Mouse (Mus musculus): ENCODE measurements around the gene Fndc7. TPM values are rescaled to one million over a fixed set of nuclear protein-coding genes. Genes with fewer than 3 reads are reported as not detected.
"Not testable (repeated sequence)": the region's sequence is repeated elsewhere in the genome, so short reads cannot be mapped to it uniquely, and the experiment has no call there.

Gene Fndc7
- total RNA-seq, 2 experiments from 2014 or later, result 0.08 TPM; not detected in 1

GRCm38 (mm10) chr3:108892914-108893313 lies 3.1 kb upstream of the Fndc7 start:
- intact Hi-C loops (cut with DNase I; ENCODE audit: low total_unique reads), result no loop called here
- no peak for DNase-seq

- no peak for DNase-seq
- intact Hi-C loops (cut with DNase I; ENCODE audit: low total_unique reads), result no loop called here
Observed at GRCm38 (mm10) chr3:108892080-108892479, 2.3 kb upstream of the Fndc7 start.

GRCm38 (mm10) chr3:108887618-108887975 lies 2.2 kb downstream of the Fndc7 start:
- no peak for DNase-seq
- intact Hi-C loops (cut with DNase I; ENCODE audit: low total_unique reads), result no loop called here

- no peak for DNase-seq
- intact Hi-C loops (cut with DNase I; ENCODE audit: low total_unique reads), result no loop called here
Observed at GRCm38 (mm10) chr3:108886934-108887617, 2.7 kb downstream of the Fndc7 start.

- DNase-seq, result no peak
- intact Hi-C loops (cut with DNase I; ENCODE audit: low total_unique reads), result no loop called here
Observed at GRCm38 (mm10) chr3:108885686-108886530, 3.9 kb downstream of the Fndc7 start.

- intact Hi-C loops (cut with DNase I; ENCODE audit: low total_unique reads), result no loop called here
Observed at GRCm38 (mm10) chr3:108884706-108885289, 5.0 kb downstream of the Fndc7 start.

GRCm38 (mm10) chr3:108883067-108883466 lies 6.7 kb downstream of the Fndc7 start:
- no peak for DNase-seq
- intact Hi-C loops (cut with DNase I; ENCODE audit: low total_unique reads), result no loop called here

More at GRCm38 (mm10) chr3:108884706-108885289, 5.0 kb downstream of the Fndc7 start:
- no peak for DNase-seq

- DNase-seq; intact Hi-C loops (cut with DNase I; ENCODE audit: low total_unique reads): not testable (repeated sequence)
Observed at GRCm38 (mm10) chr3:108881873-108882272, 7.9 kb downstream of the Fndc7 start.

- intact Hi-C loops (cut with DNase I; ENCODE audit: low total_unique reads), result no loop called here
- DNase-seq, result no peak
Observed at GRCm38 (mm10) chr3:108880544-108881507, 9.0 kb downstream of the Fndc7 start.

- DNase-seq, result no peak
Observed at GRCm38 (mm10) chr3:108879836-108880435, 9.9 kb downstream of the Fndc7 start.

GRCm38 (mm10) chr3:108879129-108879528 lies 10.7 kb downstream of the Fndc7 start:
- intact Hi-C loops (cut with DNase I; ENCODE audit: low total_unique reads), result no loop called here
- no peak for DNase-seq

More at GRCm38 (mm10) chr3:108879836-108880435, 9.9 kb downstream of the Fndc7 start:
- intact Hi-C loops (cut with DNase I; ENCODE audit: low total_unique reads), result no loop called here

GRCm38 (mm10) chr3:108870631-108871030 lies 19.2 kb downstream of the Fndc7 start:
- intact Hi-C loops (cut with DNase I; ENCODE audit: low total_unique reads), result no loop called here
- DNase-seq, result no peak

GRCm38 (mm10) chr3:108867449-108867848 lies 22.4 kb downstream of the Fndc7 start:
- intact Hi-C loops (cut with DNase I; ENCODE audit: low total_unique reads), result no loop called here
- no peak for DNase-seq

- DNase-seq, result no peak
- intact Hi-C loops (cut with DNase I; ENCODE audit: low total_unique reads), result no loop called here
Observed at GRCm38 (mm10) chr3:108865676-108866075, 24.1 kb downstream of the Fndc7 start.

GRCm38 (mm10) chr3:108865129-108865528 lies 24.7 kb downstream of the Fndc7 start:
- DNase-seq, result no peak
- intact Hi-C loops (cut with DNase I; ENCODE audit: low total_unique reads), result no loop called here

GRCm38 (mm10) chr3:108863091-108863490 lies 26.7 kb downstream of the Fndc7 start:
- DNase-seq, result no peak
- intact Hi-C loops (cut with DNase I; ENCODE audit: low total_unique reads), result no loop called here

- intact Hi-C loops (cut with DNase I; ENCODE audit: low total_unique reads); DNase-seq: not testable (repeated sequence)
Observed at GRCm38 (mm10) chr3:108862282-108862681, 27.5 kb downstream of the Fndc7 start.

- no peak for DNase-seq
- intact Hi-C loops (cut with DNase I; ENCODE audit: low total_unique reads), result no loop called here
Observed at GRCm38 (mm10) chr3:108860786-108861185, 29.0 kb downstream of the Fndc7 start.

- no peak for DNase-seq
- intact Hi-C loops (cut with DNase I; ENCODE audit: low total_unique reads), result no loop called here
Observed at GRCm38 (mm10) chr3:108858231-108858770, 31.5 kb downstream of the Fndc7 start.
